Mouse (Mus musculus): ENCODE measurements around the gene 5530401A14Rik. TPM values are rescaled to one million over a fixed set of nuclear protein-coding genes. Genes with fewer than 3 reads are reported as not detected.

The 5530401A14Rik gene
- polyA plus RNA-seq, 1 experiment from 2014 or later, result not detected

DNA sequence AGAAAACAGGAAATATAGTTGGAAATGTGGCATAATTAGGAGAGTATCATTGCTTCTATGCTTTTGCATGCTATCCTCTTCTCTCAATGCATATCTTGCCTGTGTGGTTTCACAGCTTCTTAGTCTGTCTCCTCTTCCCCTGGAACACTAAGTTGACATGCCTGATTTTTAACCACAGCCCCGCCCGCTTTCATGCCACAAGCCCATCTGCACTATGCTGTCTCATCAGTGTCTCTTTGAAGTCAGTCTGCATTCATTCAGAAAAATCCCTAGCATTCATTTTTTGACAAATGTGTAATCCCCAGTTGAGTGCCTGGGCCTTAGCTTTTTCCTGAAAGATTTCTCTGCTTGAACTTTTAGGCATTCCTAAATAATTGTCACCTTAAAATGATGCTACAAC lies 62.6 kb downstream of the 5530401A14Rik start:
- Histone ChIP-seq H3K36me3 (ENCODE audit: control insufficient read depth, insufficient read depth, low read length) (no peaks in the 10 kb centered on the region), H3K4me3 (replicated peaks; ENCODE audit: low read length) (no peak overlapping the region), H3K27ac (ENCODE audit: low read length) (no peak overlapping the region), H3K27me3 (ENCODE audit: control insufficient read depth, insufficient read depth, low read length) (no peaks in the 10 kb centered on the region), H3K4me1 (ENCODE audit: control insufficient read depth, insufficient read depth, low read length) (no peaks in the 10 kb centered on the region), H3K4me2 (ENCODE audit: low read depth, low read length) (no peak overlapping the region), H3K9ac (ENCODE audit: low read length) (no peak overlapping the region), H3K9me3 (replicated peaks; ENCODE audit: control insufficient read depth, low read length) (no peaks in the 10 kb centered on the region)
- ATAC-seq (ENCODE audit: insufficient read depth, low FRiP score), result no peak
- WGBS, result 85% methylated on average over 2 of the region's 2 CpGs

DNA sequence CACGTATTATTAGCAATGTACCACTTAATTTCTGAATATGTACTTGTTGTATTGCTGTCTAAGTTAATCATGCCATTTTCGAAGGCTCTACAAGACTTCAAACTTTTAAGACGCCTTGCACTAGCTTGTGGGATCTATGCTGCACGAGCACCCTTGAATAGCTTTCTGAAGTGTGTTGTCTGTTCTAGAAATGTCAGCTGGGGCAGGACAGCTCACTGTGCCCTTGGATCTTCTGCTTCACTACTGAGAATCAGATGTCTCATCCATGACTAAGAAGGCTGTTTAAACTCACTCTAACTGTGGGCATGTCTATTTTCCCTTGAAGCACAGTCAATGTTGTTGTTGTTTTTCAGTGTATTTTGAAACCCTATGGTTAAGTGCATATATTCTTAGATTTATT lies 63.2 kb downstream of the 5530401A14Rik start:
- no peak for ATAC-seq (ENCODE audit: insufficient read depth, low FRiP score)
- 89% methylated on average over 4 of the region's 4 CpGs for WGBS
- H3K4me2 ChIP-seq (ENCODE audit: low read depth, low read length), result no peak overlapping the region
- H3K4me3 ChIP-seq (replicated peaks; ENCODE audit: low read length), result no peak overlapping the region
- no peaks in the 10 kb centered on the region for H3K9me3 ChIP-seq (replicated peaks; ENCODE audit: control insufficient read depth, low read length)
- H3K27ac ChIP-seq (ENCODE audit: low read length), result no peak overlapping the region
- H3K36me3 ChIP-seq (ENCODE audit: control insufficient read depth, insufficient read depth, low read length), result no peaks in the 10 kb centered on the region
- no peak overlapping the region for H3K9ac ChIP-seq (ENCODE audit: low read length)
- H3K27me3 ChIP-seq (ENCODE audit: control insufficient read depth, insufficient read depth, low read length), result no peaks in the 10 kb centered on the region
- no peaks in the 10 kb centered on the region for H3K4me1 ChIP-seq (ENCODE audit: control insufficient read depth, insufficient read depth, low read length)

DNA sequence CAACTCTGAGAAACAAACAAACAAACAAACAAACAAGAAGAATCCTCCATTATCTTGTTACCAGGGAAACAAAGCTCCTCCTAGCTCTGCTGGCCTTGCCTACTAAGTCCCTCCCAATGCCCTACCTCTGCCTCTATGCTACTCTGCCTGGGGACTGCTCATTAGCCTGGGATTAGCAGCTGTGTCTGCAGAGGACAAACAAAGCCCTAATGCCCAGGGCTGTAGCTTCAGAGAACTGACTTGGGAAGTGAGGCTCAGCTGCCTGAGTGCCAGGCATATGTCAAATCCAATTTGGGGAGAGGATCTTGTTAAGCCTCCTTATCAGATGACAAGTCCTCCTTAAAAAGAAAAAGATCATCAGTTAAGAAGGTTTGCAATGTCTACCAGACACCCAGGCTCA lies 65.9 kb downstream of the 5530401A14Rik start:
- Histone ChIP-seq H3K27me3 (ENCODE audit: control insufficient read depth, insufficient read depth, low read length) (no peaks in the 10 kb centered on the region), H3K4me1 (ENCODE audit: control insufficient read depth, insufficient read depth, low read length) (no peaks in the 10 kb centered on the region), H3K27ac (ENCODE audit: low read length) (no peak overlapping the region), H3K9ac (ENCODE audit: low read length) (no peak overlapping the region), H3K4me2 (ENCODE audit: low read depth, low read length) (no peak overlapping the region), H3K36me3 (ENCODE audit: control insufficient read depth, insufficient read depth, low read length) (no peaks in the 10 kb centered on the region), H3K9me3 (replicated peaks; ENCODE audit: control insufficient read depth, low read length) (no peaks in the 10 kb centered on the region), H3K4me3 (replicated peaks; ENCODE audit: low read length) (no peak overlapping the region)
- no peak for ATAC-seq (ENCODE audit: insufficient read depth, low FRiP score)

DNA sequence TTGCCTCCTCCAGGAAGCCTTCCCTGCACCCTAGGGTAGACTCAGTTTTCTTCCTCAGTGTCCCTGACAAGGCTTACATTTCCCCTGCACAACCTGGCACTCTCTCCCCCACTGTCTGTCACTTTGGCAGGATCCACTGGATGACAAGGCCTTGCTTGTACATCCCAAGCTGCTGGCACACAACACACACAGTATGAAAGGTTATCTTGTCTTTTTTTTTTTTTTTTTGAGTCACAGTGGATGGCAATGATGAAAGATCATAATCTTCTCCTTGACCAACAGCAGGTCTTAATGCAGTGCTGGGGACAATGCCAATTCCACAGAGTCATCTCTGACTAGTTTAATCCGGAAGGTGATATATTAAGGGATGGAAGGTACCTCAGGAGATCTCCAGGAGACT lies 77.0 kb downstream of the 5530401A14Rik start:
- Histone ChIP-seq H3K27ac (ENCODE audit: low read length) (no peak overlapping the region), H3K9me3 (replicated peaks; ENCODE audit: control insufficient read depth, low read length) (no peaks in the 10 kb centered on the region), H3K4me2 (ENCODE audit: low read depth, low read length) (no peak overlapping the region), H3K27me3 (ENCODE audit: control insufficient read depth, insufficient read depth, low read length) (no peaks in the 10 kb centered on the region), H3K9ac (ENCODE audit: low read length) (no peak overlapping the region), H3K4me1 (ENCODE audit: control insufficient read depth, insufficient read depth, low read length) (no peaks in the 10 kb centered on the region), H3K36me3 (ENCODE audit: control insufficient read depth, insufficient read depth, low read length) (no peaks in the 10 kb centered on the region), H3K4me3 (replicated peaks; ENCODE audit: low read length) (no peak overlapping the region)
- ATAC-seq (ENCODE audit: insufficient read depth, low FRiP score), result no peak
- WGBS, result 70% methylated on average over 1 of the region's 1 CpGs

DNA sequence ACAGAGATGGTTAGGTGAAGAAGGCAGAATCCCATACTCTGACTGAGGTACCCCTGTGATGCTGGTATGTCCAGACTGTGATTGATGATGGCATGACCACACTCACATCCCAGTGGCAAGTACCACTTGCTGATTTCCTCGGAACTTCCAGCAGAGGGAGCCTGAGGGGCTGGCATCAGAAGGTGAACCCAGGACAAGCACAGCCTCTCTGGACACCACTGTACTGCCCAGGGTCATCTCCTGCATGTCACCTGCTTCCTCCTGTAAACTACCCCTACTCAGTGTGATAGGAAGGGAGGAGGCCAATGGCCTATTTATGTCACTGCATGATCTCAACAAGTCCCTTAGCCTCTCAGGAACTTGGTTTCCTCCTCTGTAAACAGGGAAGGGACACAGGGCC lies 80.5 kb downstream of the 5530401A14Rik start:
- H3K4me3 ChIP-seq (replicated peaks; ENCODE audit: low read length), result no peak overlapping the region
- no peak overlapping the region for H3K27ac ChIP-seq (ENCODE audit: low read length)
- H3K36me3 ChIP-seq (ENCODE audit: control insufficient read depth, insufficient read depth, low read length), result no peaks in the 10 kb centered on the region
- ATAC-seq (ENCODE audit: insufficient read depth, low FRiP score), result no peak
- no peaks in the 10 kb centered on the region for H3K4me1 ChIP-seq (ENCODE audit: control insufficient read depth, insufficient read depth, low read length)
- no peak overlapping the region for H3K9ac ChIP-seq (ENCODE audit: low read length)
- no peaks in the 10 kb centered on the region for H3K9me3 ChIP-seq (replicated peaks; ENCODE audit: control insufficient read depth, low read length)
- no peaks in the 10 kb centered on the region for H3K27me3 ChIP-seq (ENCODE audit: control insufficient read depth, insufficient read depth, low read length)
- H3K4me2 ChIP-seq (ENCODE audit: low read depth, low read length), result no peak overlapping the region
- WGBS, result 10% methylated on average over 1 of the region's 1 CpGs

DNA sequence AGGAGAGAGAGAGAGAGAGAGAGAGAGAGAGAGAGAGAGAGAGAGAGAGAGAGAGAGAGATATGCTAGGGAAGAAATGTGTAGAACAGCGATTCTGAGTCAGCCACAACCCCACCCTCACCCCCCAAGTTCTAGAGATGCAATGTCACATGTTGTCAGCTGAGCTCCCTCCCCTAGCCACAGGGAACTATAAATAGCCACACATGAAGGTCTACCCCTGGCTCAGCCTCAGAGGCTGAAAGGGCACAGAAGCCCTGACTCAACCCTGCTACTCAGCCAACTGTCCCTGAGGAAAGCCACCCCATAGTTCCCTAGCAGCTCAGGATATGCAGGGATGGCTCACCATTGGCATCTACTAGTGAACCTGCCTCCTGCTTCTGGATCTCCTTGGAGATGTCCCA lies 81.7 kb downstream of the 5530401A14Rik start:
- Histone ChIP-seq H3K4me2 (ENCODE audit: low read depth, low read length) (no peak overlapping the region), H3K9me3 (replicated peaks; ENCODE audit: control insufficient read depth, low read length) (no peaks in the 10 kb centered on the region), H3K36me3 (ENCODE audit: control insufficient read depth, insufficient read depth, low read length) (no peaks in the 10 kb centered on the region), H3K4me3 (replicated peaks; ENCODE audit: low read length) (no peak overlapping the region), H3K27ac (ENCODE audit: low read length) (no peak overlapping the region), H3K4me1 (ENCODE audit: control insufficient read depth, insufficient read depth, low read length) (no peaks in the 10 kb centered on the region), H3K27me3 (ENCODE audit: control insufficient read depth, insufficient read depth, low read length) (no peaks in the 10 kb centered on the region), H3K9ac (ENCODE audit: low read length) (no peak overlapping the region)
- 50% methylated on average over 1 of the region's 1 CpGs for WGBS
- no peak for ATAC-seq (ENCODE audit: insufficient read depth, low FRiP score)

Other genes with a start within 250 kb of the 5530401A14Rik start
- 0.22 and 0.27 TPM in 2 replicates for gene Asic2, start 107.8 kb downstream of the 5530401A14Rik start, polyA plus RNA-seq (2015; fragmentation: Nextera tagmentation; extraction: Ambion mirVana)
- 4.5 and 4.8 TPM in 2 replicates for gene Ccl2, start 174.9 kb downstream of the 5530401A14Rik start, polyA plus RNA-seq (2015; fragmentation: Nextera tagmentation; extraction: Ambion mirVana)
- not detected in 2 replicates for gene Gm17268, start 177.9 kb downstream of the 5530401A14Rik start, polyA plus RNA-seq (2015; fragmentation: Nextera tagmentation; extraction: Ambion mirVana)
- 1.7 and 1.8 TPM in 2 replicates for gene Ccl7, start 185.0 kb downstream of the 5530401A14Rik start, polyA plus RNA-seq (2015; fragmentation: Nextera tagmentation; extraction: Ambion mirVana)
- 87.0 and 102 TPM in 2 replicates for gene Ccl11, start 197.2 kb downstream of the 5530401A14Rik start, polyA plus RNA-seq (2015; fragmentation: Nextera tagmentation; extraction: Ambion mirVana)
- 1.7 and 3.3 TPM in 2 replicates for gene Ccl12, start 241.2 kb downstream of the 5530401A14Rik start, polyA plus RNA-seq (2015; fragmentation: Nextera tagmentation; extraction: Ambion mirVana)